Mouse (Mus musculus) liver, postnatal 0 days (tissue): ENCODE measurements at regions not wholly inside any gene's neighbourhood (a gene's known extent, or its start where the extent isn't known, plus 50 kb on each side); places are given as distances from the start of the nearest gene placed in this dataset.

ENCODE experiments used
- CTCF ChIP-seq: sonication (generic); IDR thresholded peaks from 2 replicates; pipeline ENCODE4 v1.5.1; 2016; ENCODE audit warnings: antibody characterized with exemption, low read depth
- EP300 ChIP-seq: IDR thresholded peaks from 2 replicates; pipeline ENCODE4 v1.6.1; 2016; ENCODE audit warnings: antibody characterized with exemption, low read depth, mild to moderate bottlenecking

GRCm38 (mm10) chr3:70324692-70325091 lies 317.3 kb downstream of the Otol1 start:
- TF ChIP-seq EP300 (no peak), CTCF (no peak)
